Mouse (Mus musculus) liver, embryonic 12.5 days (tissue): ENCODE measurements around the gene Pax9. TPM values are rescaled to one million over a fixed set of nuclear protein-coding genes. Genes with fewer than 3 reads are reported as not detected.

Experiments used
- ATAC-seq: fragments of 200-750 bp; cut with Nextera tagmentation; 2 replicates; pipeline ENCODE4 v1.8.0; 2017; ENCODE audit warnings: moderate number of reproducible peaks, mild to moderate bottlenecking, moderate library complexity
- H3K27ac ChIP-seq: fragments of 300-500 bp; sonication (generic); 2 replicates; pipeline ENCODE4 v1.5.1; 2016; ENCODE audit warnings: mild to moderate bottlenecking
- H3K27me3 ChIP-seq: fragments of 300-500 bp; sonication (generic); replicated peaks from 2 replicates; pipeline ENCODE4 v1.6.1; 2016; ENCODE audit warnings: mild to moderate bottlenecking, moderate library complexity
- H3K36me3 ChIP-seq: fragments of 300-500 bp; sonication (generic); 2 replicates; pipeline ENCODE4 v1.6.1; 2016; ENCODE audit warnings: mild to moderate bottlenecking, moderate library complexity
- H3K4me1 ChIP-seq: fragments of 300-500 bp; sonication (generic); 2 replicates; pipeline ENCODE4 v1.6.1; 2016
- H3K4me2 ChIP-seq: fragments of 300-500 bp; sonication (generic); 2 replicates; pipeline ENCODE4 v1.6.1; 2016; ENCODE audit warnings: mild to moderate bottlenecking, moderate library complexity
- H3K4me3 ChIP-seq: fragments of 300-500 bp; sonication (generic); 2 replicates; pipeline ENCODE4 v1.5.1; 2016; ENCODE audit warnings: mild to moderate bottlenecking, moderate library complexity
- H3K9ac ChIP-seq: fragments of 300-500 bp; sonication (generic); 2 replicates; pipeline ENCODE4 v1.6.1; 2016; ENCODE audit warnings: mild to moderate bottlenecking, moderate library complexity
- H3K9me3 ChIP-seq: fragments of 300-500 bp; sonication (generic); replicated peaks from 2 replicates; pipeline ENCODE4 v1.6.1; 2016; ENCODE audit warnings: mild to moderate bottlenecking, moderate library complexity
- WGBS: fragments of 180-500 bp; shearing (Covaris S2); methylation state at CpG from one replicate; pipeline ENCODE4 v1.1.7; 2016; ENCODE audit not compliant: insufficient replicate concordance; 5-methylcytosine and 5-hydroxymethylcytosine counted together
- polyA plus RNA-seq: library from polyadenylated mRNA; unstranded; fragments of >200 nt; fragmentation: Nextera tagmentation; extraction: Ambion mirVana; gene quantifications from 2 replicates; pipeline ENCODE4 v1.2.1, GENCODE M21; 2016

The Pax9 gene
- polyA plus RNA-seq, 1 experiment from 2014 or later = 0.26 TPM

- H3K27me3 ChIP-seq = peaks cover 96% of the 10 kb centered on the region
- no peak overlapping the region for H3K4me2 ChIP-seq
- 5% methylated on average over 16 of the region's 16 CpGs for WGBS
- no peak overlapping the region for H3K9ac ChIP-seq
- H3K4me1 ChIP-seq = 0 out of 2 replicates have a peak, but pooled peaks cover 7% of the 10 kb centered on the region
- H3K9me3 ChIP-seq = no peaks in the 10 kb centered on the region
- no peak overlapping the region for H3K4me3 ChIP-seq
- no peak for ATAC-seq
- H3K36me3 ChIP-seq = no peaks in the 10 kb centered on the region
- no peak overlapping the region for H3K27ac ChIP-seq
These were observed 1.2 kb upstream of the Pax9 start for GRCm38 (mm10) chr12:56690366-56690765.

GRCm38 (mm10) chr12:56691001-56691400 lies 566 bp upstream of the Pax9 start:
- no peak for ATAC-seq
- no peak overlapping the region for H3K4me3 ChIP-seq
- H3K9ac ChIP-seq = no peak overlapping the region
- peak overlapping the region; percentile 28; the same call in 1 of the 2 replicates for H3K4me2 ChIP-seq
- H3K27ac ChIP-seq = no peak overlapping the region
- H3K9me3 ChIP-seq = no peaks in the 10 kb centered on the region
- H3K36me3 ChIP-seq = no peaks in the 10 kb centered on the region
- 2% methylated on average over 12 of the region's 12 CpGs for WGBS
- peaks cover 98% of the 10 kb centered on the region for H3K27me3 ChIP-seq
- peaks cover 13% of the 10 kb centered on the region for H3K4me1 ChIP-seq

GRCm38 (mm10) chr12:56692536-56692935 lies 969 bp downstream of the Pax9 start:
- Histone ChIP-seq H3K36me3 (no peaks in the 10 kb centered on the region), H3K9ac (no peak overlapping the region), H3K27me3 (peaks cover 100% of the 10 kb centered on the region), H3K9me3 (no peaks in the 10 kb centered on the region), H3K4me2 (no peak overlapping the region), H3K4me1 (peaks cover 23% of the 10 kb centered on the region), H3K27ac (no peak overlapping the region), H3K4me3 (no peak overlapping the region)
- WGBS = 3% methylated on average over 19 of the region's 19 CpGs
- ATAC-seq = no peak

GRCm38 (mm10) chr12:56693411-56694098 lies 2.0 kb downstream of the Pax9 start:
- Histone ChIP-seq H3K4me2 (no peak overlapping the region), H3K9ac (no peak overlapping the region), H3K9me3 (no peaks in the 10 kb centered on the region), H3K27ac (no peak overlapping the region), H3K4me3 (no peak overlapping the region), H3K36me3 (no peaks in the 10 kb centered on the region), H3K4me1 (peaks cover 24% of the 10 kb centered on the region), H3K27me3 (peaks cover 100% of the 10 kb centered on the region)
- no peak for ATAC-seq
- WGBS = 7% methylated on average over 14 of the region's 14 CpGs

GRCm38 (mm10) chr12:56694361-56694760 lies 2.8 kb downstream of the Pax9 start:
- H3K4me2 ChIP-seq = no peak overlapping the region
- no peak for ATAC-seq
- H3K27ac ChIP-seq = no peak overlapping the region
- no peak overlapping the region for H3K9ac ChIP-seq
- H3K4me3 ChIP-seq = no peak overlapping the region
- H3K27me3 ChIP-seq = peaks cover 98% of the 10 kb centered on the region
- no peaks in the 10 kb centered on the region for H3K36me3 ChIP-seq
- 4% methylated on average over 14 of the region's 14 CpGs for WGBS
- H3K9me3 ChIP-seq = no peaks in the 10 kb centered on the region
- H3K4me1 ChIP-seq = peaks cover 24% of the 10 kb centered on the region

- H3K27ac ChIP-seq = no peak overlapping the region
- H3K4me1 ChIP-seq = peaks cover 24% of the 10 kb centered on the region
- peak overlapping the region; percentile 62 for H3K4me2 ChIP-seq
- no peaks in the 10 kb centered on the region for H3K9me3 ChIP-seq
- no peaks in the 10 kb centered on the region for H3K36me3 ChIP-seq
- no peak overlapping the region for H3K9ac ChIP-seq
- ATAC-seq = no peak
- WGBS = 3% methylated on average over 11 of the region's 11 CpGs
- peak overlapping the region; percentile 40; the same call in 1 of the 2 replicates for H3K4me3 ChIP-seq
- H3K27me3 ChIP-seq = peaks cover 98% of the 10 kb centered on the region
These were observed 3.4 kb downstream of the Pax9 start for GRCm38 (mm10) chr12:56694936-56695335.

GRCm38 (mm10) chr12:56695358-56696173 lies 4.0 kb downstream of the Pax9 start:
- Histone ChIP-seq H3K9me3 (no peaks in the 10 kb centered on the region), H3K4me1 (peaks cover 24% of the 10 kb centered on the region), H3K27ac (no peak overlapping the region), H3K27me3 (peaks cover 98% of the 10 kb centered on the region), H3K4me2 (peak overlapping the region; percentile 62), H3K9ac (no peak overlapping the region), H3K36me3 (no peaks in the 10 kb centered on the region), H3K4me3 (peak overlapping the region; percentile 40)
- ATAC-seq = peak; percentile 87
- WGBS = 1% methylated on average over 41 of the region's 41 CpGs

- 1% methylated on average over 57 of the region's 57 CpGs for WGBS
- peaks cover 98% of the 10 kb centered on the region for H3K27me3 ChIP-seq
- no peaks in the 10 kb centered on the region for H3K9me3 ChIP-seq
- ATAC-seq = no peak
- peak overlapping the region; percentile 40 for H3K4me3 ChIP-seq
- peak overlapping the region; percentile 62 for H3K4me2 ChIP-seq
- H3K9ac ChIP-seq = no peak overlapping the region
- no peak overlapping the region for H3K27ac ChIP-seq
- H3K4me1 ChIP-seq = peaks cover 23% of the 10 kb centered on the region
- H3K36me3 ChIP-seq = no peaks in the 10 kb centered on the region
These were observed 4.8 kb downstream of the Pax9 start for GRCm38 (mm10) chr12:56696174-56697010.

- Histone ChIP-seq H3K27me3 (peaks cover 94% of the 10 kb centered on the region), H3K27ac (no peak overlapping the region), H3K9me3 (no peaks in the 10 kb centered on the region), H3K4me3 (peak overlapping the region; percentile 40; the same call in 1 of the 2 replicates), H3K4me2 (peak overlapping the region; percentile 62), H3K9ac (no peak overlapping the region), H3K36me3 (no peaks in the 10 kb centered on the region), H3K4me1 (peaks cover 19% of the 10 kb centered on the region)
- ATAC-seq = no peak
- 3% methylated on average over 36 of the region's 36 CpGs for WGBS
These were observed 5.6 kb downstream of the Pax9 start for GRCm38 (mm10) chr12:56697011-56697740.

GRCm38 (mm10) chr12:56697785-56698184 lies 6.2 kb downstream of the Pax9 start:
- Histone ChIP-seq H3K27me3 (peaks cover 94% of the 10 kb centered on the region), H3K4me3 (no peak overlapping the region), H3K36me3 (no peaks in the 10 kb centered on the region), H3K9me3 (no peaks in the 10 kb centered on the region), H3K27ac (no peak overlapping the region), H3K9ac (no peak overlapping the region), H3K4me2 (no peak overlapping the region), H3K4me1 (peaks cover 19% of the 10 kb centered on the region)
- 3% methylated on average over 12 of the region's 12 CpGs for WGBS
- no peak for ATAC-seq
